Mouse (Mus musculus) neural tube, embryonic 10.5 days (tissue): Measurements from ENCODE around the gene Hcn3.

ENCODE experiments used
- DNase-seq: peaks from one replicate; pipeline ENCODE4 v3.0.0-alpha.2; 2017; ENCODE audit warnings: low spot score; ENCODE audit errors: extremely low spot score

The Hcn3 gene

DNA sequence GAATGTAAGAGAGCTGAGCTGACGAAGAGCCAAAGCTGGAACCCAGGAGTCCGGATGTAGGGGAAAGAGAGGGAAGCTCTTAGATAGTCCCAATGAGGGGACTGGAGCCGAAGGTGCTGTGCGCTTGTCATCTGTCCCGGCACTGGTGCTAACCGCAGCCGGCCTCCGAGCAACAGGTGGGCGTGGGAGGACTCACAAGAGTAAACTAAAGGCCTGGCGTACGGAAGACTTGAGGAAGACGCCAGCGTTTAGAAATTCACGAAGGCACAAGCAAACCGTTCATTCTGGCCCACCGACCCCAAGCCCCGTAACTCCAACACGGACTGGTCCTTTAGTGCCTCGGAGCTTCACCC lies 58.6 kb downstream of the Hcn3 start:
- no peak for DNase-seq

GRCm38 (mm10) chr3:89100811-89101210 lies 59.2 kb downstream of the Hcn3 start, which contains the start of gene Gm43738:
Gene Gm43738, minus strand, starts transcription at chr3:89101099.
- DNase-seq = no peak
